Mouse (Mus musculus) sigmoid colon, adult 10 weeks (tissue): ENCODE measurements around the gene Lsm10. TPM values are rescaled to one million over a fixed set of nuclear protein-coding genes. Genes with fewer than 3 reads are reported as not detected.

ENCODE experiments used
- polyA plus RNA-seq: library from polyadenylated mRNA; stranded (reverse); fragments of 350-450 nt; fragmentation: Illumina TruSeq; extraction: RNeasy Lipid Tissue Mini Kit (QIAGEN cat#74804); gene quantifications from one replicate; pipeline ENCODE4 v1.2.3, GENCODE M21; 2014; ENCODE audit warnings: low read depth, low replicate concordance

The Lsm10 gene
- polyA plus RNA-seq = 0.63 TPM

GRCm38 (mm10) chr4:126096464-126097111 lies at the start of gene Lsm10:
TSS of gene Lsm10 (plus strand) at chr4:126096623.

GRCm38 (mm10) chr4:126046851-126047585 lies 49.4 kb upstream of the Lsm10 start, which contains the start of gene Mrps15:
TSS of gene Mrps15 (plus strand) at chr4:126046925.

DNA sequence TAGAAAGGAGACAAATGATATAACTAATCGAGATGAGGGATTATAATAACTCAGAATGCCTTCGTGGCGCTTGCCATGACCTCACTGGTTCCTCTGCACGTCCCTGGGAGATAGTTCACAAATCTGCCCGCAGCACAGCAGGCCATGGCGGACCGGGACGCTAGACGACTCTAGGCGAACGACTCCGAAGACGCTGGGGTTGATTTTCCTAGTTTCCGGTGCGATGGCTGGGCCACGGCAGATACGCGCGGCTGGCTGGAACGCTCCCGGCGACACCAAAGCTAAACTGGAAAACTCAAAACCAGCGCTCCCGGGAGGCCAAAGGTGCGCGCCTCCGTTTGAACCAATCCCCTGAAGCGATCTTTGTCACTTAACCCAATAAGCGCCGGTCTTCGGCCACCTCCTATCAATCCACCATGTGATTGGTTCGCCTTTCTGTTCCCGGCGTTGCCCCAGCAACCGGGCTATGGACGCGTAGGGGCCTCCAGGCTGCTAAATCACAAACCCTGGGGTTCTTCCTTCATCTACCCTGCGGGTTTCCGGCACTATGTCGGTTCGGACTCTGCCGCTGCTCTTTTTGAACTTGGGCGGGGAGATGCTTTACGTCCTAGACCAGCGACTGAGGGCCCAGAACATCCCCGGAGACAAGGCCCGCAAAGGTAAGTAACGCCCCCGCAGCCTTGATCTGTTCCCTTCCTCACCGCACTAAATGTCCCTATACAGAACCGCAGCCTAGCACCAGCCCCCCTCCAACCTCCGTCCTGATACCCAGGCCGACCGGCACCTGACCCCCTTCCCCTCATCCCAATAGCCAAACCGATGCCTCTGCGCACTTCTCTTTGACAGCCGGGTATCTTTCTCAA lies 38.1 kb upstream of the Lsm10 start, which contains the start of gene Oscp1:
Oscp1 (plus strand) TSS at position 432 of the 863 bp plus-strand sequence.

DNA sequence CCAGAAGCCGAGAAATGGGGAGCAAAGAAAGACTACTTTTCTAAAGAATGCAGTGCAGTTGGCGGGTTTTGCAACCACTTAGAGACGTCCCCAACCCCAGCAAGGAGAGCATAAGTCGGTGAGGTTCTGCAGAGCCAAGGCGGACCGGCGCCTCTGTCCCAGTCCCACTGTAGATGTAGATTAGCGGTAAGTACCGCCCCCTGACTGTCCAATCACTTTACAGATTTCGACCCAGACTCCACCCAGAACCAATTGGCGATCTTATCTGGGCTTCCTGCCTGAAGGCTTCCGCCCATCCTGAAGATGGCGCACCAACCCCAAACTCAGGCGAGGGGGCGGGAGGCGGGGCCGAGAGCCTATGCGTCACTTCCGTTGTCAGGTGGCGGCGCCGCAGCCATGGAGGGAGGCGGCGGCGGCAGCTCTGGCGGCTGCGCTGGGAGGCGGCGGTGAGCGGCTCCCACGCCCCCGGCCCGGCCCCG lies 7.2 kb downstream of the Lsm10 start, which contains the start of gene Stk40:
Stk40 (plus strand) TSS at position 368 of the 479 bp plus-strand sequence.

GRCm38 (mm10) chr4:126147533-126148160 lies 51.2 kb downstream of the Lsm10 start, which contains the start of gene Eva1b:
TSS of gene Eva1b (plus strand) at chr4:126147744.

Other genes with a start within 250 kb of the Lsm10 start
- gene Csf3r, start 72.1 kb upstream of the Lsm10 start, polyA plus RNA-seq = 0.32 TPM
- gene Mrps15, start 49.7 kb upstream of the Lsm10 start, polyA plus RNA-seq = 68.4 TPM
- gene Oscp1, start 38.1 kb upstream of the Lsm10 start, polyA plus RNA-seq = 1.4 TPM
- 3.5 TPM for gene Stk40, start 7.3 kb downstream of the Lsm10 start, polyA plus RNA-seq
- gene Eva1b, start 51.1 kb downstream of the Lsm10 start, polyA plus RNA-seq = not detected
- gene Sh3d21, start 66.9 kb downstream of the Lsm10 start, polyA plus RNA-seq = 14.5 TPM
- 300 TPM for gene Thrap3, start 106.1 kb downstream of the Lsm10 start, polyA plus RNA-seq
- 2.3 TPM for gene Map7d1, start 159.7 kb downstream of the Lsm10 start, polyA plus RNA-seq
- 27.4 TPM for gene Trappc3, start 165.7 kb downstream of the Lsm10 start, polyA plus RNA-seq
- 0.85 TPM for gene Col8a2, start 190.2 kb downstream of the Lsm10 start, polyA plus RNA-seq
- gene Adprhl2, start 225.1 kb downstream of the Lsm10 start, polyA plus RNA-seq = not detected
- gene Tekt2, start 229.1 kb downstream of the Lsm10 start, polyA plus RNA-seq = not detected